Mouse (Mus musculus): ENCODE measurements around the gene Coil.

Coil gene

GRCm38 (mm10) chr11:89005473-89005872 lies 35.4 kb downstream of the Coil start:
- no peak for DNase-seq (ENCODE audit: low spot score in 2 of 2)

GRCm38 (mm10) chr11:89006404-89006803 lies 36.4 kb downstream of the Coil start:
- DNase-seq (ENCODE audit: low spot score in 2 of 2) = no peak

DNA sequence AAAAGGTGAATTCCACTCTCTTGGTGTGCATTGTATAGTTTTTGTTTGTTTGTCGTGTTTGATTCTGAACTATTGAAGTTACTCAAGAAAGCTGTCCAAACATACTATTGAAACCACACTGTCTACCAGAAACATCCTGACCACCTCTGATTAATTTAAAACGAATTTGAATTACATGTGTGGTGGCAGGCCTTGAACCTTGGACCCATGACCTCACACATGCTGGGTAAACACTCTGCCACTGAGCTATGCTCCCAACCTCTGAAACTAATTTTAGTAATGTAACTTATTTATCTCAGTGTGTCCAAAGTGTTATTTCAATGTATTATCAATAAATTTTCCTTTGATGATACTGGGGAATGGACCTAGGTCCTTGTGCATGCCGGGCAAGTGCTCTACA lies 37.5 kb downstream of the Coil start:
- DNase-seq (ENCODE audit: low spot score in 2 of 2) = no peak

GRCm38 (mm10) chr11:89009066-89009465 lies 39.0 kb downstream of the Coil start:
- DNase-seq (ENCODE audit: low spot score in 2 of 2) = no peak

DNA sequence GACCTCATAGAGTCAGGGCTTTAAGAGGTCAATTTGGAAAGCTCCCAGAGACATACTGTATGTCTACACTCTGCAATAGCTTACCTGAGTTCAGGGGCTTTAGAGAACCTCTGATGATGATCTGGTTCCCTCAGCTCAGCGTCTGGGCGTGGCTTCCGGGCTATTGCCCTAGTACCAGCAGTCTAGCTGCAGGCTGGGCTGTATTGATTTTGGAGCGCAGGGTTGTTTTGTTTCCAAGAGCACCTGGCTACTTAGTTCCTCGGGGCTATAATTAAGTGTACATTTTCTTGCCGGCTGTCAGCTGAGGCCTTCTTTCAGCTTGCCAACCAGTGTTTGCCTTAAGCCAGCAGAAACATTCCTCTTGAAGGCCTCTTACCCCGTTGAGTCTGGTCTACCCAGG lies 39.4 kb downstream of the Coil start:
- no peak for DNase-seq (ENCODE audit: low spot score in 2 of 2)

GRCm38 (mm10) chr11:89012241-89012640 lies 42.2 kb downstream of the Coil start:
- no peak for DNase-seq (ENCODE audit: low spot score in 2 of 2)

DNA sequence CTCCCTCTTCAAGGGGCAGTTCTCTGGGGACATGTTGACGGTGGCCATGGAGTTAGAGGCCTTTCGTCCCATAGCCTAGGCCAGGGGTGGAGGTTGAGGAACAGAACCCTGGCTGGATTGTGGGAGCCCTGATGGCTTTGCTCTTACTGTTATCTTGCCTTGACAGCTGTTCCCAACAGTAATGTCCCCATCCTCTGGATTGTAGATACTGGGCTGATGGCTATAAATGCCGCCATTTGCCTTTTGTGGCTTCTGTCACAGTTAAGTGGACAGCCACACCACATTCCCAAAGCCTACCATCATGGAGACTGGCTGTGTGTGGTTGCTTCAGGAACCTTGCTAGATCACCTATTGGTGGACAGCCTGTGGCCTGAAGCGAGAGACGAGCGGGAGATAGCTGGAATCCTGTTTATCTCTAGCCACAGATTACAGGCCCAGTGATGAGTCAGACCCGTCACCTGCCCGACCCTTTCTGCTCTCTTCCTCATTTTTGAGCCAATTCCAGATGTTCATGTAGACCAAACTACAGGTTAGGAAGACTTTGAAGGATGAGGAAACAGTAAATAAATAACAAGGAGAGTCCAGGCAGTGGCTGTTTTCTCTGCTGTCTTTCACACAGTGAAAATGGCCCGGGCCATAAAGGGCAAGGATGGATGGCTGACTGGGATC lies 47.6 kb downstream of the Coil start:
- DNase-seq (ENCODE audit: low spot score in 2 of 2) = no peak

DNA sequence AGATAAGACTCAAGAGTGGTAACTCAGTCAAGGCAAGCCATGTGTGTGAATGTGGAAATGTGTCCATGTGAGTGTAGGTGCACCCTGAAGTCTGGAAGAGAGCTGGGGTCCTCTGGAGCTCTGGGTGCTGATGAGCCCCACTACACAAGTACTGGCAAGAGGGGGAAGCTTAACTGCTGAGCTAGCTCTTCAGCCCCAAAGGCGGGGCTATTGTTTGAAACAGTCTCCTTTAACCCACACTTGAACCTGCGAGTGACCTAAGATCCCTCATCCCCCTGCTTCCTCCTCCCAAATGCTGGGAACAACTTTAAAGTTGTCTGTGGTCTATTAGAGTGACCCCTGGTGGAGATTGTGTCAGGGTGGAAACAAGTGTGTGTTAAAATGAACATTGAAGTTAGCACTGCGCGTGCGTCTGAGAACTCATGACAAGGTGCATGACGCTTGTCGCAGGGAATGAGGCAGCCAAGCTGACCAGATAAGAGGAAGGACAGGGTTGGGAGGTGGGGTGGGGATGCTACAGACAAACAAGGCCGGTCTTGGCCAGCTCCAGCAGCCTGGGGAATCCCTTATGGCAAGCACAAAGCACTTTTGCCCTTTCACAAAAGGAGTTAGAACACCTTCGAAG lies 50.7 kb downstream of the Coil start:
- no peak for DNase-seq (ENCODE audit: low spot score in 2 of 2)

DNA sequence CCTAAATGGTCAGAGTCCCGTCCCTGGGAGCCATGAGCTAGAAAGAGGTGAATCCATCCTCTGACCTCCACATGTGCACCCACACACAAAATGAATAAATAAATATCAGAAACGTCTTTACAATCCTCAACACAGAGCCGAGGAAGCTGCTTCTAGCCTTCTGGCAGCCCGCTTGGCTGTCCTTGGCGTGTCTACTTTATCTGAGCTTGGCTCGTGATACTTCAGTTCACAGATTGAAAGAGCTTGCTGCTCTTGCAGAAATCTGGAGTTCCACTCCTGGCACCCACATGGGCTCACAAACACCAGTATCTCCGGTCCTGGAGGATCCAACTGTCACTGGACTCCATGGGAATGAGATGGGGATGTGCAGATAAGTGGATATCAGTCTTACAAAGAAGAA lies 51.6 kb downstream of the Coil start:
- DNase-seq (ENCODE audit: low spot score in 2 of 2) = no peak

DNA sequence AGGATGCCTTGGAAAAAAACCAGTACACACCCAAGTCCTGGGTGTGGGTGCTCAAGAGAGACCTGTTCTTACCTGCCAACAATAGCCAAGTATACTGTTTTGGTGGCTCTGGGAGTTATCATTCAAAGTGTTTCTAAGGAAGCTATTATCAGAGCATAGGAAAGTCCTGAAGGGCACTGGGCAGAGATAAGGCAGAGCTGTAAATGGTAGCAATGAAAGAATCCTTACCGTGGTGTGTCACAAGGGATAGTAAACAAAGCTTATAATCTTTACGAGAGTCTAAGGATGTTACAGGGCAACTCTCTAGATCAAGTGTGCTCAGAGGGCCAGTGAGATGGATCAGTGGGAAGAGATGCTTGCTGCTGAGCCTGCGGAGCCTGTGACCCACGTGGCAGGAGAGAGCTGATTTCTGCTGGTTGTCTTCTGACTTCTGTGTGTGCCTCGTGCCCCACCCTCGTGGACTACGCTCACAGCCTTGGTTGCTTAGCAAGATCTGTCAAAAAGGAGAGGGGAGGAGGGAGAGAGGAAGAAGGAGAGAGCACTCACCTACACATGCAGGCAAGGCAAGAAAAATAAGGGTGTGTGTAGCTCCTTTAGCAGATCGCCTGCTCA lies 52.2 kb downstream of the Coil start:
- DNase-seq (ENCODE audit: low spot score in 2 of 2) = peak in 1 of 2 experiments; percentile 26

GRCm38 (mm10) chr11:89023477-89023876 lies 53.4 kb downstream of the Coil start:
- DNase-seq (ENCODE audit: low spot score in 2 of 2) = no peak

DNA sequence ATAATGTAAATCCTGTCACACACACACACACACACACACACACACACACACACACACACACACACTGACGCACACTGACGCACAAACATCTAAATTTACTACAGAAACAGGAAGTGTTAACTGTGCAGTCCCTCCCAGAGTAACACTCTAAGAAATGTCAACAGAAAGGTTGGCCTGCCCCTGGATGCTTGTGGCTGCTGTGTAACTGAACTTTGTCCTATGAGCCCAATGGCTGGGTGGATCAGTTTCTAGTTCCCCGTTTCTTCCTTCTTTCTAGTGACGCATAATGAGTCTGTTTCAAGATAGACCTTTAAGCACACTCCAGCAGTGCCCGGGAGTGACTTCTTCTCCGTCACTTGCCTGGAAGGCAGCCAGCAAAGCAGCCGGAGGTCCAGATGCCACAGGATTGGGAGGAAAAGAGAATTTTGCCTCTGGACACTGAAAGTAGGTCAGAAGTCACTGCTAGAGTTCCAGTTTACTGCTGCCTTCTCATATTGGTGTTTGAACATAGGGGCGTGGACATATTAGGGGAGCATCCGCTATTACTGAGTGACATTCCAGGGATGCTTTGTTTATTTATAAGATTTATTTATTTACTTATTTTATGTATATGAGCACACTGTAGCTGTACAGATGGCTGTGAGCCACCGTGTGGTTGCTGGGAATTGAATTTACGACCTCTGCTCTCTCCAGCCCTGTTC lies 54.3 kb downstream of the Coil start:
- DNase-seq (ENCODE audit: low spot score in 2 of 2) = peak in 1 of 2 experiments; percentile 8

DNA sequence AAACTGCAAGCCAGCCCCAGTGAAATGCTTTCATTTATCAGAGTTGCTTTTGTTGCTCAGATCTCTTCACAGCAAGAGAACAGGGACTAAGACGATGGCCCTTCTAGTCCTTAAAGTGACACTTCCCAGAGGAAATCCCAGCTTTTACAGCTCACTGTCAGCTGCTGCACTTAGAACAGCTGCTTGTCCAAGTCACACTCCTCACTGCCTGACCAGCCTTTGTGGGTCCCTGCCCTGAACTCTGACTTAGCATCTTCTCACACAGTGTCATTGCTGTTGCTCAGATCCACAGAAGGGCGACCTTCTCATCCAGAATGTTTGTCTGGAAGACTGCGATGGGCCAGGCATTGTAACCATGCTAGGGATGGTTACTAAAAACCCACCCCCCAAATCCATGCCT lies 55.6 kb downstream of the Coil start:
- no peak for DNase-seq (ENCODE audit: low spot score in 2 of 2)

GRCm38 (mm10) chr11:89026117-89026516 lies 56.1 kb downstream of the Coil start:
- no peak for DNase-seq (ENCODE audit: low spot score in 2 of 2)

DNA sequence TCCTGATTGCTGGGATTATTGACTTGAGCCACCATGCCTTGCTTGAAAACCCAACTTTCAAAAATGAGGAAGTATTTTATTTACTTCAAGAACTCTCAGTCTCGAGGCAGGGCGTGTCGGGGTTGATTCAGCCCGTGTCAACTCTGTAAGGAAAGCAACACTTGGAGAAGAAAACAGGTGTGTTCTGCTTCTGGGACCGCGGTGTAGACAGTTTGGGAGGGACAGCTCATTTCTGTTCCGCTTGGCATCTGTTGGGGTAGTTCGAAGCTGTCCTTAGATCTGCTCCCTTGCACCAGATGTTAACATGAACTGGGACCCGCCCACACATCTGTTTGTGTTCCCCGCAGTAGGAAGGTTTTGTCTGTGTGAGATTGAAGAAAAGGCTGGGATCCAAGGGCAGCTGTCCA lies 57.9 kb downstream of the Coil start:
- no peak for DNase-seq (ENCODE audit: low spot score in 2 of 2)

DNA sequence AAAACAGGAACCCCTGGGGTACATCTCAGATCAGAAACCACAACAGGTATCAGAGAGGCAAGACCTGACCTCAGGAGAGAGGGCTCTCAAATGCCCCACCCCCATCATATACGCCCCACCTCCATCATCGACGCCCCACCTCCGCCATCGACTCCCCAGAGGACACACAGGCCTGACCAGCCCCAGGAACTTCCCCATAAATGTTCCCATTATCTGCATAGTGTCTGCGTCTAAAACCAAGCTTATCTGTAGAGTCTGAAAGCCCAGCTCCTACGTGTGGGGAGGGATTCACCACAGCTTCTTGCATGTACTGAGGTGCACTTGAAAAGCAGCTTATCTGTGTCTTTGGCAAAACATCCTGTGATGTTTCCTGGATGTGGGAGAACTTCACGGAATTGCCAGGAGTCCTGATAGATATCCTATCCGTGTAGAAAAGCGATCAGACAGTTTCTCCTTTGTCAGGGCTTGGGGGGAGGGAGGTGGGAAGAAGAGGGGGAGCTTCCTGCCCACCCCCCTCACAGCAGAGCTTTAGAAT lies 58.9 kb downstream of the Coil start:
- DNase-seq (ENCODE audit: low spot score in 2 of 2) = no peak

DNA sequence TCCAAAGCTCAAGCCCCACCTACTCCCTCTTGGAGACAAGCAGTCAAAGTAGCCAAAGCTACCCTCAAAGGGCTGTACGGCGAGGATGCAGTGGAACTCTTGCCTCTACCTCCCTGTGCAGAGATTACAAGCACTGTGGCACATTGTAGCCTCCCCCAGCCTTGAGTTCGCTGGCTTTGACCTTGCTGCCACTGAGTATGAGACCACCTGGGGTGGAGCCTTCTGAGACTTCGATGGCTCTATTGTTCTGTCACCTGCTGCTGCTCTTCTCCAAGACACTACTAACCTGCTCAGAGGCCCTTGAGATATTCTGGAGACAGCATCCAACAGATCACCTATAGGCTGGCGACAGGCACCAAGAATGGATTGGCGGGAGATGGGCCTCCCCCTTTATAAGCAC lies 60.5 kb downstream of the Coil start:
- DNase-seq (ENCODE audit: low spot score in 2 of 2) = no peak

- no peak for DNase-seq (ENCODE audit: low spot score in 2 of 2)
Measured at GRCm38 (mm10) chr11:89031189-89031588, 61.1 kb downstream of the Coil start.

DNA sequence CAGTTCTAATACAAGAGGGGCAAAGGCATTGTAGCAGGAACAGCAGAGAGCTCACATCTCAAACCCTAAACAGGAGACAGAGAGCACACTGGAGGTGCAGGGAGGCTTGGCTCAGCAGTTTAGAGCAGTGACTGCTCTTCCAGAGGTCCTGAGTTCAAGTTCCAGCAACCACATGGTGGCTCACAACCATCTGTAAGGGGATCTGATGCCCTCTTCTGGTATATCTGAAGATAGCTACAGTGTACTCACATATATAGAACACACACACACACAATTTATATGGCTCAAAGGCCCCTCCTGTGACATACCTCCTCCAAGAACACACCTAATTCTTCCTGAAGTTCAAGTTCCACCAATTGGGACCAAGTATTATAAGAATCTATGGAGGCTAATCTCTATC lies 64.5 kb downstream of the Coil start:
- no peak for DNase-seq (ENCODE audit: low spot score in 2 of 2)

- DNase-seq (ENCODE audit: low spot score in 2 of 2) = no peak
Measured at GRCm38 (mm10) chr11:89035552-89035951, 65.5 kb downstream of the Coil start.

DNA sequence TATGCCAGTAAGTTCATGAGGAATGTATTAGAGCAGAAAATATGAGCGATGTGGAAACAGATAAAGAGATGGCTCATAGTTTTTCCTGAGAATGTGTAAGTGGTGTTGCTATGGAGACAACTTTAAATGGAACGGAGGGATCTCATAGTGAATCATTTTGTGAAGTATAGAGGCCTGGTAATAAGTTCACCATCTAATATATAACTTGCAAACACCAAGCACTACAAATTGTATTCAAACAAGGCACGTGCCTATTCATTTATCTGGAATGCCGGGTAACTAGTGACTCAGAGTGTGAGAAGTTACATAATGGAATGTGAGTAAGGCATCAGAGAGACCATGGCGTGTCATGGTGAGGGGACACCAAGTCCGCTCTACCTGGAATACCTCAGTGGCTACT lies 68.4 kb downstream of the Coil start:
- DNase-seq (ENCODE audit: low spot score in 2 of 2) = no peak

GRCm38 (mm10) chr11:89039325-89039724 lies 69.3 kb downstream of the Coil start:
- peak in 1 of 2 experiments; percentile 19 for DNase-seq (ENCODE audit: low spot score in 2 of 2)
